Mouse (Mus musculus): ENCODE measurements around the gene Vps41.

DNA sequence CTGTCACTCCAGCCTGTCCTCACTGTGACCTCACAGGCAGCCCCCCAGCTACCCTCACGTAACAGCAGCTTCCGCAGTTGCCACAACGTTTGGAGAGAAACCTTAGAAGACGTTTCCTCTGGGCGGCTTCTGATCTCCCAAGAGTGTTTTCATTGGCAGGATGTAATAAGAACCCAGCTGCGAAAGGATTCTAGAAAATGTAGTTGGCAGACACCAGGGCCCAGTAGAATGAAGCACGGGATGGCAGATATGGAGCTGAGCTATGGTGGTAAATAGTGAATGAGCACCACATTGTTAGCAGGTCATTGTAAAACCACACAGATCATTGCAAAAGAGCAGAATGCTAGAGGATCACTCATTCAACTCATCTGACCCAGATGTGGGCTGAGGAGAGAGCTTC is 158.2 kb downstream of the Vps41 start:
- TF ChIP-seq CTCF (IDR thresholded peaks at IDR 0.05; ENCODE audit: extremely low read depth, insufficient read depth, insufficient read length, insufficient replicate concordance) (no peak), POLR2A (IDR thresholded peaks at IDR 0.05; ENCODE audit: low read depth, low read length) (no peak)
